Mouse (Mus musculus) forebrain, embryonic 14.5 days (tissue): ENCODE results near the gene Msh4. TPM values are rescaled to one million over a fixed set of nuclear protein-coding genes. Genes with fewer than 3 reads are reported as not detected.

Experiments used
- ATAC-seq: fragments of 200-750 bp; cut with Nextera tagmentation; 2 replicates; pipeline ENCODE4 v1.8.0; 2017; ENCODE audit warnings: mild to moderate bottlenecking, moderate library complexity
- DNase-seq: peaks from one replicate; pipeline ENCODE4 v3.0.0-alpha.2; 2015; ENCODE audit warnings: low spot score
- H3K27ac ChIP-seq: fragments of 300-500 bp; sonication (generic); 2 replicates; pipeline ENCODE4 v1.5.1; 2014; ENCODE audit warnings: low read depth, mild to moderate bottlenecking, control low read depth, low read length, moderate library complexity
- H3K27me3 ChIP-seq: fragments of 300-500 bp; sonication (generic); replicated peaks from 2 replicates; pipeline ENCODE4 v1.6.1; 2014; ENCODE audit warnings: low read length, control low read depth, mixed read lengths; ENCODE audit not compliant: control insufficient read depth, insufficient read depth
- H3K36me3 ChIP-seq: fragments of 300-500 bp; sonication (generic); 2 replicates; pipeline ENCODE4 v1.6.1; 2014; ENCODE audit warnings: low read length, control low read depth; ENCODE audit not compliant: control insufficient read depth, insufficient read depth
- H3K4me1 ChIP-seq: fragments of 300-500 bp; sonication (generic); 2 replicates; pipeline ENCODE4 v1.6.1; 2014; ENCODE audit warnings: antibody characterized with exemption, low read length, control low read depth; ENCODE audit not compliant: control insufficient read depth, insufficient read depth
- H3K4me2 ChIP-seq: fragments of 300-500 bp; sonication (generic); 2 replicates; pipeline ENCODE4 v1.6.1; 2014; ENCODE audit warnings: mild to moderate bottlenecking, control low read depth, low read length
- H3K4me3 ChIP-seq: fragments of 300-500 bp; sonication (generic); 2 replicates; pipeline ENCODE4 v1.5.1; 2014; ENCODE audit warnings: low read depth, low read length, control low read depth
- H3K9ac ChIP-seq: fragments of 300-500 bp; sonication (generic); 2 replicates; pipeline ENCODE4 v1.6.1; 2014; ENCODE audit warnings: mild to moderate bottlenecking, low read length, control low read depth, moderate library complexity
- H3K9me3 ChIP-seq: fragments of 300-500 bp; sonication (generic); replicated peaks from 2 replicates; pipeline ENCODE4 v1.6.1; 2016; ENCODE audit warnings: low read length, control low read depth, mixed read lengths; ENCODE audit not compliant: control insufficient read depth
- WGBS: fragments of 180-500 bp; shearing (Covaris S2); extraction: QIAGEN DNeasy Blood & Tissue Kit; methylation state at CpG from one replicate; pipeline ENCODE4 v1.1.7; 2014; 5-methylcytosine and 5-hydroxymethylcytosine counted together
- polyA plus RNA-seq: library from polyadenylated mRNA; unstranded; fragments of >200 nt; fragmentation: Nextera tagmentation; extraction: Ambion mirVana; gene quantifications from 2 replicates; pipeline ENCODE4 v1.2.1, GENCODE M21; 2014

The Msh4 gene
- polyA plus RNA-seq, 1 experiment from 2014 or later = 0.06 TPM

DNA sequence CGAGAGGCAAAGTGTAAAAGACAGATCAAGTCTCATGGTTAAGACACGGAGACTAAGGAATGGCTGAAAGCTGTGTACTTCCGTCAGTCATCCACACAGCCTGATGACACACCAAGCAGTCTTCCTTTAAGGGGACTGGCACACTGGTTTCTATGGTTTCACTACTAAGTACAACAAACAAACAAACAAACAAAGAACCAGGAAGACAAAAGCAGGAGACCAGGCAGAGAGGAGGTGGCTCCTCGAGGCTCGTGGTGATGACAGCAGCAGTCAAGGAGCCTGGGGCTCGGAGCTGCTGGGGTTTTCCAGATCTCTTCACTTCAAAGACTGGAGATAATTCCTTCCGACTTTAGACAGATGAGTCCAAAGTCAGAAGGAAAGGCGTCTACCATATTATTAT is 34.1 kb upstream of the Msh4 start:
- ATAC-seq (no peak), DNase-seq (no peak)
- Histone ChIP-seq H3K27me3 (no peaks in the 10 kb centered on the region), H3K4me3 (no peak overlapping the region), H3K4me2 (no peak overlapping the region), H3K9ac (no peak overlapping the region), H3K36me3 (peaks cover 16% of the 10 kb centered on the region; the same call in 1 of the 2 replicates), H3K27ac (no peak overlapping the region), H3K9me3 (no peaks in the 10 kb centered on the region), H3K4me1 (peaks cover 11% of the 10 kb centered on the region)
- 87% methylated on average over 8 of the region's 8 CpGs for WGBS

DNA sequence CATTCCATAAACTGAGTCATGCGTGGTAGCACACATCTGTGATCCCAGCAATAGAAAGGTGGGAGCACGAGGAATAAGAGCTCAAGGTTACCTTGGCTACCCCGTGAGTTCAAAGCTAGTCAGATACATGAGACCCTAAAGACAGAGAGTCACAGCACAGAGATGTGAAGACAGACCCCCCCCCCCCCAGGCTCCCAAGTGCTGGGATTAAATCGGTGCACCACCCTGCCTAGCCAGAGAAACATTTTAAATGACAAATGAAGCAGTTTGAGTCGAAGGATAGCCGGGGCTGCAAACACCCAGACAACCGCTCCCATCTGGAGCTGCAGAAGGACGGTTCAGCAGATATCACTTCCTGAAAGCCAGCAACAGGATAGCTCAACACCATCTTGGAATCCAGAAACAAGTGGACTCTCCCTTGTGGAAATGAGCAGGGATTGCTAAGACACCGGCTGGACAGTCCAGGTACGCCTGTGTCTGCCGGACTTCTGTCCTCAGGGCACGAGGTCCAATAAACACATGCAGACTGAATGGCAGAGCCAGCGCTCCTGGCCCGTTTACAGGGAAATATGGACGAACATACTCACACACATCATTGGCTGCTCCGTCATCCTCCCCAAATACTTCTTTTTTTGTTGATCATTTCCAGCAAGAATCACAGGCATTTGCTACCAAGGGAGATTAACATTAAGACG is 31.3 kb upstream of the Msh4 start:
- Histone ChIP-seq H3K27ac (no peak overlapping the region), H3K4me2 (no peak overlapping the region), H3K9ac (no peak overlapping the region), H3K9me3 (no peaks in the 10 kb centered on the region), H3K4me1 (no peaks in the 10 kb centered on the region), H3K27me3 (no peaks in the 10 kb centered on the region), H3K36me3 (peaks cover 21% of the 10 kb centered on the region), H3K4me3 (no peak overlapping the region)
- DNase-seq (no peak), ATAC-seq (no peak)
- WGBS = 92% methylated on average over 17 of the region's 17 CpGs

DNA sequence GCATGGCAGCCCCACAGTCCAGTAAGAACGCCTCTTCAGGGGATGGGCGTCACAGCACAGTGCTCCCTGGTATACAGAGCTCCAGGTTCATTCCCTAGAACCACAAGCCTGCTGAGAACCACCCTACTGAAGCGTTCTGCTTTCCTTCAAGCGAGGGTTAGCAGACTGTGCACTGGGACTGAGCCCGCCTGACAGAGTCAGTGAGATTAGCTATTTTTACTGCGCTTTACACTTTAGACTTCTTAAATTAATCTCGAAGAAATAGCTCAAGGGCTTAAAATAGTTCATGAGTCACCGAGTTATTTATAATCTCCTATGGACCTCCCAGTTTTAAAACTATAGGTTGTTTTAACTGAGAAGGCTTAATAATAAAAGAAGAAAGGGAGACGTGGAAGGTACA is 29.9 kb upstream of the Msh4 start:
- peaks cover 18% of the 10 kb centered on the region; the same call in 1 of the 2 replicates for H3K36me3 ChIP-seq
- no peak overlapping the region for H3K4me2 ChIP-seq
- H3K9me3 ChIP-seq = no peaks in the 10 kb centered on the region
- no peaks in the 10 kb centered on the region for H3K27me3 ChIP-seq
- 93% methylated on average over 9 of the region's 9 CpGs for WGBS
- no peak overlapping the region for H3K9ac ChIP-seq
- no peak overlapping the region for H3K27ac ChIP-seq
- no peak for ATAC-seq
- H3K4me1 ChIP-seq = no peaks in the 10 kb centered on the region
- DNase-seq = no peak
- no peak overlapping the region for H3K4me3 ChIP-seq

DNA sequence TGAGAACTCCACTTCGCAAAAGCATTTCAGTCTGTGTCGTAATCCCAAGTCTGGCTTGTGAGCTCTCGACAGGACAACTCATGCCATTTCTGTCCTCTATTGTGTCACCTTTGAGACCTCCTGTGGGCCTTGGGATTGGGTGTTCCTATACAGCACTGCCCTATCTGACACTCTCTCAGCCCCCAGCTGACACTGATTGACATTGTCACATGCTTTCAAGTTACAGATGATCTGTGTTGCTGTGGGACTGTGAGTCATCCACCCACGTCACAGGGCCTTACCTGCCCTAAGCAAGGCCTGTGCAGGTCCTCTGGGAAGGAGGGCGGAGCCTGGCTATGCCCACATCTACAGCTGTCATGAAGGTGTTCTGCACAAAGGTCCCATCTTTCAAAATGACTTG is 26.5 kb upstream of the Msh4 start:
- no peak overlapping the region for H3K27ac ChIP-seq
- DNase-seq (no peak), ATAC-seq (no peak)
- H3K4me2 ChIP-seq = no peak overlapping the region
- WGBS = 91% methylated on average over 5 of the region's 5 CpGs
- H3K27me3 ChIP-seq = no peaks in the 10 kb centered on the region
- H3K9me3 ChIP-seq = no peaks in the 10 kb centered on the region
- no peak overlapping the region for H3K4me3 ChIP-seq
- no peaks in the 10 kb centered on the region for H3K4me1 ChIP-seq
- no peak overlapping the region for H3K9ac ChIP-seq
- H3K36me3 ChIP-seq = peaks cover 24% of the 10 kb centered on the region; the same call in 1 of the 2 replicates

DNA sequence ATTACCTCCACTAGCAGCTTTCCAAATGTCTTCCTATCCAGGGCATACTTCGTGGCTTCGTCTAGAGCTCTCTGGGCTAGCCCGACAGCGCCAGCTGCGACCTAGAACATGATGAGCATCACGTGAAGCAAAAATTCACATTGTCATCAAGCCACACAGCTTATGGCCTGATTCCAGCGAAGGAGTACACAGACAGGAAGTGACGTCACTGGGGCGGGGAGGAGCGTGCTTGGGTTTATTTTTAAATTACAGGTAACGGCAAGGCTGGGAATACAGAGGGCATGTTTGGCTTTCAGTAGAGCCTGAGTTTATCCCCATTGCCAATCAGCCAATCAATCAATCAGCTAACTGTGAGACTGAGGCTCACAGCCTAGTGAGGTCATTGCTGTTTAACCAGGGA is 23.6 kb upstream of the Msh4 start:
- H3K4me1 ChIP-seq = no peaks in the 10 kb centered on the region
- 96% methylated on average over 11 of the region's 11 CpGs for whole genome bisulfite sequencing
- no peak overlapping the region for H3K4me2 ChIP-seq
- H3K4me3 ChIP-seq = no peak overlapping the region
- H3K36me3 ChIP-seq = peaks cover 23% of the 10 kb centered on the region
- no peak overlapping the region for H3K9ac ChIP-seq
- H3K27me3 ChIP-seq = no peaks in the 10 kb centered on the region
- no peaks in the 10 kb centered on the region for H3K9me3 ChIP-seq
- no peak overlapping the region for H3K27ac ChIP-seq
- DNase-seq = no peak
- ATAC-seq = no peak

DNA sequence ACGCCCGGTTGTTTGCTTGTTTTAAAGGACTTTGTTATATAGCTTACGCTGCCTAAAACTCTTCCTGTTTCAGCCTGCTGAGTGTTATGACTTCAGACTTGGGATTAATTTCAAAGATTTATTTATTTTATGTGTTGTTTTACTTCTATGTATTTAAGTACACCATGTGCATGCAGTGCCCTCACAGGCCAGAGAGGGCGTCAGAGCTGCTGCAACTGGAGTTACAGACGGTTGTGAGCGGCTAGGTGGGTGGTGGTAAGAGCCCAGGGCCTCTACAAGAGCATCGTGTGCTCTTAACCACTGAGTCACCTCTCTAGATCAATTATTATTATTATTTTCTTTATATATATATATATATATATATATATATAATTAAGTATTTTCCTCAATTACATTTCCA is 20.4 kb upstream of the Msh4 start:
- Histone ChIP-seq H3K27ac (no peak overlapping the region), H3K4me2 (no peak overlapping the region), H3K36me3 (peaks cover 22% of the 10 kb centered on the region), H3K27me3 (no peaks in the 10 kb centered on the region), H3K4me1 (no peaks in the 10 kb centered on the region), H3K9me3 (no peaks in the 10 kb centered on the region), H3K9ac (no peak overlapping the region), H3K4me3 (no peak overlapping the region)
- ATAC-seq = no peak
- no peak for DNase-seq
- 93% methylated on average over 7 of the region's 7 CpGs for WGBS

DNA sequence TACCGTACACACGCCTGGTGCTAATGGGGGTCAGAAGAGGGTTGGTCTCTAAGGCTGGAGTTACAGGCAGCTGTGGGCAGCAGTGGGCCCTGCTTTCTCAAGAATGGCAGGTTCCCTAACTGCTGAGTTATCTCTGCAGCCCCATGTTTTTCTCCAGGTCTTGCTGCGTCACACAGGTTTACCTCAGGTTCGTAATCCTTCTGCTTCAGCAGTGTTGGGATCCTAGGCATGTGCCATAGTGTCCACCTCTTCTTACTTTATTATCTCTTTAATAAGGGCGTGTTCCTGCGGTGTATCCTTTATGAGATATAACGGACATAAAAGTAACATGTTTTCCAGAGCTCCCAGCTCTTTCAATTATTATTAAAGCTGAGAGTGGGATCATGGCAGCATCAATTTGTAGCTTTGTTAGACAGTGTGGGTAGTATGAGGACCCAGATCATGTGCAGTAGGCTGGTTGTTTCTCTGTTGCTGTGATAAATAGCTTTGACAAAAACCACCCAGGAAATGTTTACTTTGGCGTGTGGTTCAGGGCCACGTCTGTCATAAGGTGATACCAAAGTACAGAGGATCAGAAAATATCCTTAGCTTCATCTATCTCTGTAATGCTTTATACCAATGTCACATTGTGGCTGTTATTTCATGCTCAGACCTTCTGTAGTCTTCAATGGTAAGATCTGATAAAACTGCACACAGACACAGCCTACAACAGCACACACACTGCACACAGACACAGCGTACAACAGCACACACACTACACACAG is 15.4 kb upstream of the Msh4 start:
- WGBS = 93% methylated on average over 10 of the region's 10 CpGs
- no peak for ATAC-seq

DNA sequence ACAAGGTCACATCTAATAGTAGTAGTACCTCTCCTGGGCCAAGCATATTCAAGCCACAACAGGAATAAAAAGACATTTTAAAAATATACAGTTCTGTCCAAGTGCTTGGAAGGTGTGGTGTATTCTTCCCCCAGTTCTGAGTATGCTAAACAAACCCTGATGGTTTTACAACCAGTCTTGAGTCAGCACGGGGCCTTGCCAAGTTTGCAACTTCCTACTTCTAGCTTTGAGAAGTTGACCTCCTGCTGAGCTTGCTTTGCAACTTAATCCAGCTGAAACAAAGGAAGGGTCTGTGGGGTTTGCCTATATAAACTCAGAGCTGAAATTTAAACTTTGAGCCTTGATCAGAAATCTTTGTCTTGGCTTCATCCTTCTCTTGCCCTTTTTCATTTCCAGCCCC is 11.3 kb upstream of the Msh4 start:
- DNase-seq (peak; percentile 27), ATAC-seq (no peak)
- Histone ChIP-seq H3K36me3 (no peaks in the 10 kb centered on the region; the same call in 1 of the 2 replicates), H3K27me3 (no peaks in the 10 kb centered on the region), H3K4me2 (no peak overlapping the region), H3K9me3 (no peaks in the 10 kb centered on the region), H3K27ac (no peak overlapping the region), H3K9ac (no peak overlapping the region), H3K4me3 (no peak overlapping the region), H3K4me1 (no peaks in the 10 kb centered on the region)
- 0% methylated on average over 1 of the region's 1 CpGs for WGBS

More for the DNA sequence above, 15.4 kb upstream of the Msh4 start:
- Histone ChIP-seq H3K9ac (no peak overlapping the region), H3K27ac (no peak overlapping the region), H3K27me3 (no peaks in the 10 kb centered on the region), H3K4me2 (no peak overlapping the region), H3K9me3 (no peaks in the 10 kb centered on the region), H3K4me3 (no peak overlapping the region), H3K4me1 (no peaks in the 10 kb centered on the region), H3K36me3 (peaks cover 13% of the 10 kb centered on the region)
- no peak for DNase-seq
